Mouse (Mus musculus) neural tube, embryonic 12.5 days (tissue): Measurements from ENCODE around the gene Rassf1. TPM values are rescaled to one million over a fixed set of nuclear protein-coding genes. Genes with fewer than 3 reads are reported as not detected.

Experiments used
- ATAC-seq: fragments of 200-750 bp; cut with Nextera tagmentation; 2 replicates; pipeline ENCODE4 v1.8.0; 2017; ENCODE audit warnings: low read depth, mild to moderate bottlenecking, moderate TSS enrichment, moderate library complexity; ENCODE audit not compliant: low FRiP score
- H3K27ac ChIP-seq: fragments of 300-500 bp; sonication (generic); 2 replicates; pipeline ENCODE4 v1.5.1; 2016
- H3K27me3 ChIP-seq: fragments of 300-500 bp; sonication (generic); replicated peaks from 2 replicates; pipeline ENCODE4 v1.6.1; 2016; ENCODE audit warnings: mild to moderate bottlenecking
- H3K36me3 ChIP-seq: fragments of 300-500 bp; sonication (generic); 2 replicates; pipeline ENCODE4 v1.6.1; 2016; ENCODE audit warnings: mild to moderate bottlenecking
- H3K4me1 ChIP-seq: fragments of 300-500 bp; sonication (generic); 2 replicates; pipeline ENCODE4 v1.6.1; 2016
- H3K4me2 ChIP-seq: fragments of 300-500 bp; sonication (generic); replicated peaks from 2 replicates; pipeline ENCODE4 v1.6.1; 2016; ENCODE audit warnings: mild to moderate bottlenecking
- H3K4me3 ChIP-seq: fragments of 300-500 bp; sonication (generic); 2 replicates; pipeline ENCODE4 v1.5.1; 2016
- H3K9ac ChIP-seq: fragments of 300-500 bp; sonication (generic); 2 replicates; pipeline ENCODE4 v1.6.1; 2016; ENCODE audit warnings: mild to moderate bottlenecking
- H3K9me3 ChIP-seq: fragments of 300-500 bp; sonication (generic); 2 replicates; pipeline ENCODE4 v1.6.1; 2016; ENCODE audit warnings: mild to moderate bottlenecking
- WGBS: fragments of 180-500 bp; shearing (Covaris S2); methylation state at CpG from one replicate; pipeline ENCODE4 v1.1.7; 2016; 5-methylcytosine and 5-hydroxymethylcytosine counted together
- polyA plus RNA-seq: library from polyadenylated mRNA; unstranded; fragments of >200 nt; fragmentation: Nextera tagmentation; extraction: Ambion mirVana; gene quantifications from 2 replicates; pipeline ENCODE4 v1.2.1, GENCODE M21; 2016

The Rassf1 gene
- polyA plus RNA-seq, 1 experiment from 2014 or later, result 37.6 TPM

- H3K27me3 ChIP-seq, result no peaks in the 10 kb centered on the region
- H3K9me3 ChIP-seq, result no peaks in the 10 kb centered on the region
- H3K4me1 ChIP-seq, result peaks cover 35% of the 10 kb centered on the region
- H3K4me3 ChIP-seq, result no peak overlapping the region
- no peak overlapping the region for H3K9ac ChIP-seq
- H3K4me2 ChIP-seq, result no peak overlapping the region
- no peak for ATAC-seq
- H3K36me3 ChIP-seq, result no peaks in the 10 kb centered on the region
- no peak overlapping the region for H3K27ac ChIP-seq
- WGBS, result 82% methylated on average over 6 of the region's 6 CpGs
Observed at GRCm38 (mm10) chr9:107603251-107603650, 51.9 kb downstream of the Rassf1 start.

GRCm38 (mm10) chr9:107605041-107605661 is 53.8 kb downstream of the Rassf1 start:
- peak overlapping the region; percentile 47 for H3K4me2 ChIP-seq
- H3K27ac ChIP-seq, result no peak overlapping the region
- ATAC-seq, result no peak
- H3K9me3 ChIP-seq, result no peaks in the 10 kb centered on the region
- no peaks in the 10 kb centered on the region for H3K27me3 ChIP-seq
- peaks cover 53% of the 10 kb centered on the region for H3K4me1 ChIP-seq
- WGBS, result 40% methylated on average over 23 of the region's 23 CpGs
- H3K9ac ChIP-seq, result peak overlapping the region; percentile 33; the same call in 1 of the 2 replicates
- H3K4me3 ChIP-seq, result no peak overlapping the region
- no peaks in the 10 kb centered on the region for H3K36me3 ChIP-seq

GRCm38 (mm10) chr9:107606591-107606990 is 55.2 kb downstream of the Rassf1 start:
- Histone ChIP-seq H3K4me3 (no peak overlapping the region), H3K27ac (no peak overlapping the region), H3K4me2 (peak overlapping the region; percentile 25; the same call in 1 of the 2 replicates), H3K9me3 (no peaks in the 10 kb centered on the region), H3K36me3 (no peaks in the 10 kb centered on the region), H3K9ac (no peak overlapping the region), H3K4me1 (peaks cover 57% of the 10 kb centered on the region), H3K27me3 (no peaks in the 10 kb centered on the region)
- 9% methylated on average over 9 of the region's 9 CpGs for WGBS
- ATAC-seq, result no peak

- H3K4me3 ChIP-seq, result no peak overlapping the region
- H3K27ac ChIP-seq, result no peak overlapping the region
- H3K36me3 ChIP-seq, result no peaks in the 10 kb centered on the region
- H3K9ac ChIP-seq, result no peak overlapping the region
- no peaks in the 10 kb centered on the region for H3K27me3 ChIP-seq
- H3K9me3 ChIP-seq, result no peaks in the 10 kb centered on the region
- ATAC-seq, result no peak
- peak overlapping the region; percentile 25; the same call in 1 of the 2 replicates for H3K4me2 ChIP-seq
- 59% methylated on average over 2 of the region's 2 CpGs for WGBS
- peaks cover 62% of the 10 kb centered on the region for H3K4me1 ChIP-seq
Observed at GRCm38 (mm10) chr9:107607036-107607435, 55.7 kb downstream of the Rassf1 start.

GRCm38 (mm10) chr9:107607653-107608245 is 56.4 kb downstream of the Rassf1 start:
- Histone ChIP-seq H3K27ac (no peak overlapping the region), H3K4me2 (0 out of 2 replicates have a peak overlapping the region, but pooled peaks have one; percentile 3), H3K9ac (no peak overlapping the region), H3K36me3 (no peaks in the 10 kb centered on the region), H3K27me3 (no peaks in the 10 kb centered on the region), H3K4me1 (peaks cover 66% of the 10 kb centered on the region), H3K4me3 (no peak overlapping the region), H3K9me3 (no peaks in the 10 kb centered on the region)
- ATAC-seq, result no peak
- WGBS, result 60% methylated on average over 9 of the region's 9 CpGs

GRCm38 (mm10) chr9:107608741-107609432 is 57.5 kb downstream of the Rassf1 start, which contains the start of gene Sema3b:
TSS of gene Sema3b (minus strand) at chr9:107609229.
- Histone ChIP-seq H3K9ac (no peak within 1 kb of the TSS), H3K4me3 (no peak within 1 kb of the TSS), H3K36me3 (peaks cover 3% of the 10 kb centered on the region; the same call in 1 of the 2 replicates), H3K27ac (no peak within 1 kb of the TSS), H3K9me3 (no peaks in the 10 kb centered on the region), H3K27me3 (no peaks in the 10 kb centered on the region), H3K4me2 (0 out of 2 replicates have a peak within 1 kb of the TSS, but pooled peaks have one; percentile 3), H3K4me1 (peaks cover 65% of the 10 kb centered on the region)
- 36% methylated on average over 12 of the region's 12 CpGs for WGBS
- ATAC-seq, result no peak

- Histone ChIP-seq H3K36me3 (peaks cover 7% of the 10 kb centered on the region), H3K9ac (no peak overlapping the region), H3K4me2 (no peak overlapping the region), H3K27me3 (no peaks in the 10 kb centered on the region), H3K4me1 (peaks cover 60% of the 10 kb centered on the region), H3K9me3 (no peaks in the 10 kb centered on the region), H3K4me3 (no peak overlapping the region), H3K27ac (no peak overlapping the region)
- no peak for ATAC-seq
- 67% methylated on average over 4 of the region's 4 CpGs for WGBS
Observed at GRCm38 (mm10) chr9:107609433-107609830, 58.1 kb downstream of the Rassf1 start.

GRCm38 (mm10) chr9:107611456-107612190 is 60.3 kb downstream of the Rassf1 start:
- Histone ChIP-seq H3K4me3 (0 out of 2 replicates have a peak overlapping the region, but pooled peaks have one; percentile 25), H3K27me3 (no peaks in the 10 kb centered on the region), H3K27ac (peak overlapping the region; percentile 95), H3K36me3 (peaks cover 29% of the 10 kb centered on the region), H3K9ac (peak overlapping the region; percentile 84), H3K9me3 (no peaks in the 10 kb centered on the region), H3K4me2 (peak overlapping the region; percentile 61), H3K4me1 (peaks cover 60% of the 10 kb centered on the region)
- WGBS, result 79% methylated on average over 6 of the region's 6 CpGs
- ATAC-seq, result no peak

Other genes with a start within 250 kb of the Rassf1 start
- 14.2 and 15.5 TPM in 2 replicates for gene Hemk1, start 213.2 kb upstream of the Rassf1 start, polyA plus RNA-seq
- gene 6430571L13Rik, start 211.0 kb upstream of the Rassf1 start, polyA plus RNA-seq, result 4.1 and 4.8 TPM in 2 replicates
- gene Cacna2d2, start 151.9 kb upstream of the Rassf1 start, polyA plus RNA-seq, result 5.4 and 5.8 TPM in 2 replicates
- gene Tmem115, start 17.6 kb upstream of the Rassf1 start, polyA plus RNA-seq, result 46.7 and 48.4 TPM in 2 replicates
- gene Cyb561d2, start 9.4 kb upstream of the Rassf1 start, polyA plus RNA-seq, result 24.2 and 25.4 TPM in 2 replicates
- 52.6 and 55.2 TPM in 2 replicates for gene Nprl2, start 9.3 kb upstream of the Rassf1 start, polyA plus RNA-seq
- 0.51 and 0.82 TPM in 2 replicates for gene Zmynd10, start 4.3 kb upstream of the Rassf1 start, polyA plus RNA-seq
- 93.3 and 93.9 TPM in 2 replicates for gene Tusc2, start 11.7 kb downstream of the Rassf1 start, polyA plus RNA-seq
- 93.6 and 97.0 TPM in 2 replicates for gene Hyal2, start 16.4 kb downstream of the Rassf1 start, polyA plus RNA-seq
- 7.2 and 7.5 TPM in 2 replicates for gene Hyal1, start 25.4 kb downstream of the Rassf1 start, polyA plus RNA-seq
- gene Naa80, start 27.3 kb downstream of the Rassf1 start, polyA plus RNA-seq, result 12.6 and 15.8 TPM in 2 replicates
- gene Hyal3, start 29.3 kb downstream of the Rassf1 start, polyA plus RNA-seq, result 0.84 and 1.5 TPM in 2 replicates
- gene Ifrd2, start 36.1 kb downstream of the Rassf1 start, polyA plus RNA-seq, result 20.6 and 23.3 TPM in 2 replicates
- gene Sema3b, start 57.7 kb downstream of the Rassf1 start, polyA plus RNA-seq, result 4.7 and 4.8 TPM in 2 replicates
- 465 and 488 TPM in 2 replicates for gene Gnai2, start 83.8 kb downstream of the Rassf1 start, polyA plus RNA-seq
- 12.8 and 14.1 TPM in 2 replicates for gene Slc38a3, start 118.0 kb downstream of the Rassf1 start, polyA plus RNA-seq
- 1.3 and 2.3 TPM in 2 replicates for gene Gnat1, start 128.2 kb downstream of the Rassf1 start, polyA plus RNA-seq
- gene Sema3f, start 158.9 kb downstream of the Rassf1 start, polyA plus RNA-seq, result 21.4 and 21.5 TPM in 2 replicates
- gene Rbm5, start 219.4 kb downstream of the Rassf1 start, polyA plus RNA-seq, result 231 and 241 TPM in 2 replicates